Mouse (Mus musculus) Muller cell, postnatal 12 days (primary cell): ENCODE measurements at regions not wholly inside any gene's neighbourhood (a gene's known extent, or its start where the extent isn't known, plus 50 kb on each side); places are given as distances from the start of the nearest gene placed in this dataset.

ENCODE experiments used
- DNase-seq: peaks from one replicate; pipeline ENCODE4 v3.0.0-alpha.2; 2015; ENCODE audit errors: inconsistent ontology term

GRCm38 (mm10) chr4:125765171-125765570 is 259.2 kb upstream of the Csf3r start:
- DNase-seq = no peak

- DNase-seq = no peak
Observed at GRCm38 (mm10) chr4:125777126-125777525, 247.2 kb upstream of the Csf3r start.

GRCm38 (mm10) chr4:125780113-125780512 is 244.2 kb upstream of the Csf3r start:
- no peak for DNase-seq

GRCm38 (mm10) chr4:125780921-125781487 is 243.3 kb upstream of the Csf3r start:
- DNase-seq = peak; percentile 11

- DNase-seq = no peak
Observed at GRCm38 (mm10) chr4:125782346-125782745, 242.0 kb upstream of the Csf3r start.

GRCm38 (mm10) chr4:125786083-125786482 is 238.3 kb upstream of the Csf3r start:
- no peak for DNase-seq

- DNase-seq = no peak
Observed at GRCm38 (mm10) chr4:125794679-125795078, 229.7 kb upstream of the Csf3r start.

GRCm38 (mm10) chr4:125807923-125808322 is 216.4 kb upstream of the Csf3r start:
- no peak for DNase-seq

GRCm38 (mm10) chr4:125809446-125810108 is 214.8 kb upstream of the Csf3r start:
- DNase-seq = no peak

GRCm38 (mm10) chr4:125810247-125810646 is 214.1 kb upstream of the Csf3r start:
- DNase-seq = no peak

- no peak for DNase-seq
Observed at GRCm38 (mm10) chr4:125814311-125814710, 210.0 kb upstream of the Csf3r start.

- no peak for DNase-seq
Observed at GRCm38 (mm10) chr4:125815276-125815675, 209.1 kb upstream of the Csf3r start.

- no peak for DNase-seq
Observed at GRCm38 (mm10) chr4:125824525-125824924, 199.8 kb upstream of the Csf3r start.

- no peak for DNase-seq
Observed at GRCm38 (mm10) chr4:125826416-125826815, 197.9 kb upstream of the Csf3r start.

- DNase-seq = peak; percentile 56
Observed at GRCm38 (mm10) chr4:125835250-125835649, 189.1 kb upstream of the Csf3r start.

- no peak for DNase-seq
Observed at GRCm38 (mm10) chr4:125847568-125847967, 176.8 kb upstream of the Csf3r start.

GRCm38 (mm10) chr4:125850300-125850699 is 174.1 kb upstream of the Csf3r start:
- peak; percentile 35 for DNase-seq

GRCm38 (mm10) chr4:125852545-125852944 is 171.8 kb upstream of the Csf3r start:
- DNase-seq = no peak

- DNase-seq = no peak
Observed at GRCm38 (mm10) chr4:125855983-125856591, 168.3 kb upstream of the Csf3r start.

GRCm38 (mm10) chr4:125856781-125857180 is 167.6 kb upstream of the Csf3r start:
- DNase-seq = no peak

GRCm38 (mm10) chr4:125865057-125865456 is 159.3 kb upstream of the Csf3r start:
- no peak for DNase-seq

GRCm38 (mm10) chr4:125865728-125866127 is 158.6 kb upstream of the Csf3r start:
- DNase-seq = no peak

GRCm38 (mm10) chr4:125871211-125871610 is 153.1 kb upstream of the Csf3r start:
- no peak for DNase-seq
